Mouse (Mus musculus): ENCODE measurements around the gene Fanci. TPM values are rescaled to one million over a fixed set of nuclear protein-coding genes. Genes with fewer than 3 reads are reported as not detected.
A peak's percentile ranks its signal among the peaks of the same experiment; 100 is the strongest.

The Fanci gene
- total RNA-seq (2021) = 1 to 10 TPM; 3.2 to 3.8 TPM
- long read RNA-seq, experiment 1, full-length matches to known transcripts = 5 of 8 reads
- long read RNA-seq, experiment 1, partial matches to known transcripts = 2 of 8 reads
- long read RNA-seq, experiment 1, other reads (novel, unspliced or antisense) = 1 of 8 reads
- long read RNA-seq, experiment 2, full-length matches to known transcripts = 2 of 4 reads
- long read RNA-seq, experiment 2, partial matches to known transcripts = 1 of 4 reads
- long read RNA-seq, experiment 2, other reads (novel, unspliced or antisense) = 1 of 4 reads

DNA sequence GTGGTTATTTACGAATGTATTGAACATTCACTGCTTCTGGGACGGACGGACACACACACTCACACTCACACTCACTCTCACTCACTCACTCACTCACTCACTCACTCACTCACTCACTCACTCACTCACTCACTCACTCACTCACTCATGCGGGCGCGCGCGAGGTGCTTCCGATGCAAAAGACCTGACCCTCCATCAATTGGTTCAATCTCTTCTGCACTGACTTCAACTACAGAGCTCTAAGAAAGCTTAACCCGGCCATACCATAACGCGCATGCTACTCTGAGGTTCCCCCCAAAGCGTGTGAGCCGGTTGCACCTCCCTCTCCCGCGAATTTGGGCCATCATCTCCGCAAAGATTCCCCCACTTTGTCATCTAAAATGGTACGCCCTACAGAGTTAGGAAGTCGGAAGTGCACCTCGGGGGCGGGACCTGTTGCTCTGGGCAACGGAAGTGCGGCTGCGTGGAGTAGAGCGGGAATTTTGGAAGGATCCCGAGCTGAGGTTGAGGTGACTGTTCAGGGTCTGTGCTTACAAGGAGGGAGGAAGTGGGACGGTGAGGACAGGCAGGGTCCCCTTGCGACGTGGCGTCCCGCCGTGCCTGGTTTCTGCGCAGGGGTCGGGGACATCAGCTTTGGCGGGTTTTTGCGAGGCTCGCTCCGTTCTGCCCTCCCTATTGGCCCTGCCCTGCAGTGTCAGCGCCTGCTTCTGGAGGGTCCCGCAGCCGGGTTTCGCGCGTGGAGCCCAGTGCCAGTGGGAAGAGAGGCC, at the start of gene Fanci:
Gene Fanci, plus strand, starts transcription at position 47 of the 767 bp plus-strand sequence.
- peak; percentile 91 to 96 for DNase-seq (ENCODE audit: low spot score in 2 of 2)

DNA sequence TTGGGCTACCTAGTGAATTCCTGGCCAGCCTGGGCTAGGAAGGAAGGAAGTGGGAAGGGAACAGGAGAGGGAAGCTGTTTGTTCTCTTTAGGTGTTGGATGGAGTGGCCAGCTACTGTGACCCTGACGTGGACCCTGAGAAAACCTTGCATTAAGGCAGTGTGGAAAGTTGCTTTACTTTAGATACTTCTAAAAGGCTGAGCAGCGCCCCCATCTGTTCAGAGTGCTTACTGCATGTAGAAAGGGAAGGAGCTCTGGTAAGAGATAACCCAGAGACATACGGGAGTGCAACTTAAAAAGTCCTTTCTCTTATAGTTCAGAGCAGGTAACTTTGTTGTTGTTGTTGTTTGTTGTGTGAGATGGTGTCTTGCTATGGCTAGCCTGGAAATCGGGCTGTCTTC, 45.8 kb upstream of the Fanci start:
- DNase-seq (ENCODE audit: low spot score in 2 of 2) = peak in 1 of 2 experiments; percentile 64

DNA sequence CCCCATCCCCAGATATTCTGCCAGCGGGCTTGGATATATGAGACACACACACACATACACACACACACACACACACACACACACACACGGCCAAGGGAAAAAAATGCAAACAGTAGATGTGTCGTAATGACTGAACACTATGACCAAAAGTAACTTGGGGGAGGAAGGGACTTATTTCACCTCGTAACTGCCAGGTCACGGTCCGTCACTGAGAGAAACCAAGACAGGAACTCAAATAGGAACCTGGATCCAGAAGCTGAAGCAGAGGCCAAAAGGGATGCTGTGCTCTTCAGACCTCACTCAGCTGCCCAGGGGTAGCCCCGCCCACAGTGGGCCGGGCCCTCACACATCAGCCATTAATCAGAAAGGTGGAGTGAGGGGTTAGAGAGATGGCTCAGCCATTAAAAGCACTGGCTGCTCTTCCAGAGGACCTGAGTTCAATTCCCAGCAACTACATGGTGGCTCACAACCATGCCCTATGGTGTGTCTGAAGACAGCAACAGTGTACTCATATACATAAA, 45.1 kb upstream of the Fanci start:
- no peak for DNase-seq (ENCODE audit: low spot score in 2 of 2)

DNA sequence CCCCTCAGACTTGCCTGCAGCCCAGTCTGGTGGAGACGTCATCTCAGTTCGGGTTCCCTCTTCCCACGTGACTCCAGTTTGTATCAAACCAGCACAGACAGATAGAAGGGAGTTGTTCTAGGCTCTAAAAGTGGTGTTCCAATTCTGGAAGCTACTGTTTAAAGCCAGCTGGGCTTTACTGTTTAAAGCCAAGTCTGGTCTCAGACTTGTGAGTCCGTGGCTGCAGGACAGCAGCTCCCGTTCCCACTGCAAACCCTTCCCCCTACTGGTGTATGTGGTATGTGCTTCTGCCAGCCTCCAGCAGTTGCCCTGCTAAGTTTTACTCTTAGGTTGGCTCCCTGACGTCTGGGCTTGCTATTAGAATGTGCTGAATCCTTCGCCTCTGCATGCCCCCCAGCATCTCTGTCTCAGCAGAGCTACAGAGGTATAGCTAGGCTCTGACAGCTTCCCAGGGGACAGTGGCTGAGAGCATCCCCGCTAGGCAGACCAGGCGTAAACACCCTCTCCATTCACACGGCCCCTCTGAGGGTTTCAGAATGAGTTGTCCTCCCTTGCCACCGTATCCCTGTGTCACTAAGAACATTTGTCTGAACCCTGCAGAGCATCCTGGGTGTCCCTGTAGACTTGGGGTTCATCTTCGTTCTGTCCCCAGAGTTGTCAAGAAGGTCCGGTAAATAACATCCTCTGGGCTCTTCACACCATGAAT, 44.5 kb upstream of the Fanci start:
- DNase-seq (ENCODE audit: low spot score in 2 of 2) = no peak

DNA sequence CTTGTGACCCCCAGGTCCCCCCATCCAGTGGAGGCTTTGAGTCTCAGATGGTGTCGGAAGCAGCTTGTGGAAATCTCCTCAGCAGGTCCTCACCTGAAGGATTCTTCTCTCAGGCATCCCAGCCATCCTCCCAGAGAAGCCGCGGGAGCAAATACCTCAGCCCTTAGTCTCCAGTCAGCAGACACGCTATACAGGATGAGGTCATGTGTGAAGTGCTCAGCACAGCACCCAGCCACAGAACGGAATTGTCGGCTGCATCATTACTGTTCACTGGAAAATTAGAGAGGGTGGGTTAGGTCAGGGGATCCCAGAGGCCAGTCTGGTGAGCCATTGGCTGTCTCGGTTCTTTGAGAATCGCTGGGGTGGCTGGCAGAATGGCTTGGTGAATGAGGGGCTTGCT, 42.9 kb upstream of the Fanci start:
- DNase-seq (ENCODE audit: low spot score in 2 of 2) = no peak

DNA sequence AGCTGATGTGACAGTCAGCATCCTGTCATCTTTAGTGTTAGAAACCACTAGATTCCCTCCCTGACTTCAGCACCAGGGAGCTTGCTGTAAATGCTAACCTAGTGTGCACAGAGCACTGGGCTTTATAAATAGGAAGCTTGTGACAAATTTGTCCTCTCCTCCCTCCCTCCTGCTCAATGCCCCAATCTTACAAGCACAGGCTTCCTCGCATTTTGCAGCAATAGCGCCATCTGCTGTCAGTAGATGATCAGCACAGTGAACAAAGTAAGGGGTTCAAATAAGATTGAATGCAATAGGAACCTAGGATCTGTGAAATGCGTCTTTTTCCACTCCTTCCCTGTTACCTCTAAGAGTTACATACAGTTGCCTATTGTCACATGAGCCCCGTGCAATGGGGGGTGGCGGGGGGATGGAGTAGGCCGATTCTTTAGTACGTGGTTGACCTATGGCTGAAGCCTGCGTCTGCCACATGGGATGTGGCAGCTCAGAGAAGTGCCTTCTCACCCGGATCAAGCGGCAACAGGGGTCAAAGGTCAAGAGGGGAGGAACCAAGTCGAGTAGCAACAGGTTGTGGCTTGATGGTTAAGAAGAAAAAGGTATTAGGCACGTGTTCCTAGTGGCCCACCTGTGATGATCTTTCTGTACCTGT, 41.9 kb upstream of the Fanci start:
- DNase-seq (ENCODE audit: low spot score in 2 of 2) = peak; percentile 52 to 68

DNA sequence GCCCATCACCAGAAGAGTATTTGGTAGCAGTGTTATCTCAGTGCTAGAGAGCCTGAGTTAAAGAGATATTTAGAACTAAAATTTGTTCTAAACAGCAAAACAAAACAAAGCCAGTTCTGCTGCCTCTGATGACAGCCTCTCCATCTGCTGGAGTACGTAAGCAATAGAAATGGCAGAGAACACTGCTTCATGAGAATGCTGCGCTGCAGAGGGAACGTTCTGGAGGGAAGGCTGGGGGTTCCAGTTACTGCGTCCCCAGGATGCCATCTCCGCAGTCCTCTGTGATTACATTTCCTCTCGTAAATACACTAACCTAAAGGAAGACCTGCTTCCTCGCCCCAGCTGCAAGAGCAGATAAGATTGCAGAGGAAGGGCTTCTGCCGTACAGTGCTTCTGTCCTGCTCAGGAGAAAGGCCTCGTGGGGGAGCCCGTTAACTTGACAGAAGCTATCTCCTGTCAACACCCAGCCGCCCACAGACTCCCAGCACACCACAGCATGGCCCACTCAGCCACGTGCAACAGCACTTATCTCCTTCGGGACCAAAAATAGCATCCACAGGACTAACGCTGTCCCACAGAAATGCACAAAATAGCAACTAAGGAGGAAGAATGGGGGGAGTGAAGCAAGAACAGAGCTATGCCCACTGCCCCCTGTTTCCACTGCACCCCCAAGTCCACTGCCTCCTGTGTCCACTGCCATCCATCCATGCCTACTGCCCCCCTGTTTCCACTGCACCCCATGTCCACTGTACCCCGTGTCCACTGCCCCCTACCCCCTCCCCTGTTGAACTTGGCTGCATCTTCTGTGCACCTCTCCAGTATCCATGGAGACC, 33.2 kb upstream of the Fanci start:
- DNase-seq (ENCODE audit: low spot score in 2 of 2) = no peak

DNA sequence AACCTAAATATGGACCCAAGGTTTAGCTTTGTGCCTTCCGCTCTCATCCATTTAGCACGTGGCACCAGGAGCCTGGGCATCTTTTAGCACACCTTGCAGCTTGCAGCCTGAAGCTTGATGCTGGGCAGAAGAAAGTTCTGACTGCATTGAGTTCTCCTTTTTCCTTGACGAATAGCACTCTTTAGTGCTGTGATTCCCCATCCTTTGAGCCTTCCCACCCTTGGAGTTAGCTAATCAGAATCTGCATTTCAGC, 32.6 kb upstream of the Fanci start:
- DNase-seq (ENCODE audit: low spot score in 2 of 2) = no peak

DNA sequence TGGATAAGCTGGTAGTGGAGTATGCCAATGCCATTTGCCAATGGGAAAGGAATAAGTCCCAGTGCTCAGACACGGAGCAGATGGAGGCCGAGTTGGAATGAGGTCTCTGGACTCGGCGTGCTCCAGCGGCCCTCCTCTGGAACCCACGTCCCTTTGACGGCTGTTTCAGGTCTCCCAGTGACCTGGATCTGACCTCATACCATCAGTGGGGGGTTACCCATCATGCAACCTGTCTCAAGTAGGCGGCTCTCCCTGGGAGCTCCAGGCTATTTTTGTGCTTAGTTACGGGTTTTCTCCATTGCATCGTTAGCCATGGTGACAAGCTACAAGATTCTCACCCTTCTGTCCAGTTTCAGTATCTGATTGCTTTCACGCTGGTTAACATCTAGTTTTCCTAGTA, 31.7 kb upstream of the Fanci start:
- DNase-seq (ENCODE audit: low spot score in 2 of 2) = no peak

DNA sequence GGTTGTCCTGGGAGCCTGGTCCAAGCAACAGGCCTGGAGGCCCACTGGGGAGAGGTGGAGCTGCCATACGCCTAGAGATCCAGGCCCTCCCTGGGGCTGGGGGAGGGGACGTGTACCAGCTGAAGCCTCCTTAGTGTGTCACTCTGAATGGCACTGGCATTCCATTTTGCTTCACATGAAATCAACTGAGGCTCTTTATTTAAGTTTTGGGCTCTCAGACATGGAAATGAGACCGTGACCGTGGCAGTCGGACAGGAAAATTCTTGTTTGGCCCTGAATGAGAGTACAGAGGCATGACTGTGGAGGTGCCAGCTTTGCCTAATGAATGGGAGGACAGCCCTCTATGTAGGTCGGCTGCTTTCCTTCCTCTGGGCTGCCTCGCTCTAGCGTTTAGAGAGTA, 29.5 kb upstream of the Fanci start:
- no peak for DNase-seq (ENCODE audit: low spot score in 2 of 2)

DNA sequence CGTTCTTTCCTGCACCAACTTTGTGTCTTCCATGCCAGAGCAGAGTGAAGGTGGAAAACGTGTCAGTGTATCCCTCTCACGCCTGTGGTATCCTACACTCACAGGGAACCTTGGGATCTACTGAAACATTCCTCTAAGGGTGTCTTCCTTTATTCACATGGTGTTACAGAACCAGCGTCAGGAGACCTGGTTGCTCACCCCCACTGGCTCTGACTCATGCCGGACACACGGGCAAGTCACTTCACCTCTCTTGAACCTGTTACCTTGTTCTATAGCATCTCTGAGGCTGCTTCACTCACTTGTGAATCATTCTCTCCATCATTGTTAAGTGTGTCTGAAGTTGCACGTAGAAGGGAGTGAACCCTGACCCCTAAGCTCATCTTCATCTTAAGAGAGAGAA, 28.9 kb upstream of the Fanci start:
- no peak for DNase-seq (ENCODE audit: low spot score in 2 of 2)

DNA sequence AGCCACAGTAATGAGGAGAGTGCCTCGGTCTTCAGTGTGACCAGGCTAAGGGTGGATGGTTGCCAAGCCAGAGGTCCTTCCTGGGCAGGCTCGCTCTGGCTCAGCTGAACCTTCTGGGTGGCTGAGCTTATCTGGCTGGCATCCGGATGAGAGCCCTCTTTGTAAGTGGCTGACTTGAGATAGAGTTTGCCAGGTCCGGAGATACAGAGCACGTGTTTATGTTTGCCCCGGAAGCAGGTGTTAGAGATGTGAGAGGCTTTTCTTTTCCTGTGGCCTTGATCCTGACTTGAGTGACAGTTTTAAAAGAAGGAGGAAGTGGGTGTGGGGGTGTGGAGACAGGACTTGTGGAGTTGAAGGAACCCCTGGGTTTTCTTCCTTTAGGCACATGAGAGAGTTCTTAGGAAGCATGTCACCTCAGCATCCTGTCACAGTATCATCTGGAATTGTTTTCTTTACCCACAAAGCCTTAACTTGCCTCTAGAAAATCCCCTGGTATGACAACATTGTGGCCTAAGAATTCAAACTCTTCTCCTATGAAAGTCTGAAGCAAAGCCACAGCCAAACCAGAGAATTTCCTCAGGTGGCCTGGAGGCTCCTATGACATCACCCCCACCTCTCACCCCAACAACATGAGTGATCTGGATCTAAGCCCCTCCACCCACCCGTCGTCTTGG, 28.2 kb upstream of the Fanci start:
- DNase-seq (ENCODE audit: low spot score in 2 of 2) = no peak

DNA sequence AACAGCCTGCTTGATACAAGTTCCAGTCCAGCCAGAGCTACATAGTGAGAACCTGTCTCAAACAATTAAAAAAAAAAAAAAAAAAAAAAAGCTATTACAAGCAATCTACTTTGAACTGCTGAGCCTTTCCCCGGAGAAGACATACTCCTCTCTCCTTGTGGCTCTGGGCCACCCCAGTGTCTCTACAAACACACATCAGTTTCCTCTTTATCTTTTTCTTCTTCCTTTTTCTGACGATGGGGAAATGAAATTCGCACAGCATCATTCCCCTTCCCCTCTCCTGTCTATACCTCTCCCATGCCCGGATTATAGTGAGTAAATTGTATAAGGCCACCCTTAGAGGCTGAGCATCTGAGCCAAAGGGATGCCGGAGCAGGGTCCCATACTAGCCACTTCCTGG, 23.1 kb upstream of the Fanci start:
- no peak for DNase-seq (ENCODE audit: low spot score in 2 of 2)

DNA sequence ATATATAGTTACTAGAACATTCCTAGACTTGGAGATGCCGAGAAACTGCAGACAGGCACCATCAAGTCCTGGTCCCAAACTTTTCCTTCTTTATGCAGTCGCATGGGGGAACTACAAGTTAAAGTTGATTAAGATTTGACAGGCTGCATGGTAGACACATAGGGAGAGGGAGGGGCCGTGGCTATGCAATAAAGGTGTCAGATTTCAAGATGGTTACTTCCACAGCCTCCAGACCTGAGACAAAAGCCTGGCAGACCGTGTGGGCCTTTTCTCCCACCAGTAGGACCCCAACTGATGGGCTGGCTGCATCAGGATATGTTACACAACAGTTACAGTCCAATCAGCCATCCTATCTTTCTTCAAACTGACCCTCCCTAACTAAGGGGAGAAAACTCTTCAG, 22.3 kb upstream of the Fanci start:
- no peak for DNase-seq (ENCODE audit: low spot score in 2 of 2)

DNA sequence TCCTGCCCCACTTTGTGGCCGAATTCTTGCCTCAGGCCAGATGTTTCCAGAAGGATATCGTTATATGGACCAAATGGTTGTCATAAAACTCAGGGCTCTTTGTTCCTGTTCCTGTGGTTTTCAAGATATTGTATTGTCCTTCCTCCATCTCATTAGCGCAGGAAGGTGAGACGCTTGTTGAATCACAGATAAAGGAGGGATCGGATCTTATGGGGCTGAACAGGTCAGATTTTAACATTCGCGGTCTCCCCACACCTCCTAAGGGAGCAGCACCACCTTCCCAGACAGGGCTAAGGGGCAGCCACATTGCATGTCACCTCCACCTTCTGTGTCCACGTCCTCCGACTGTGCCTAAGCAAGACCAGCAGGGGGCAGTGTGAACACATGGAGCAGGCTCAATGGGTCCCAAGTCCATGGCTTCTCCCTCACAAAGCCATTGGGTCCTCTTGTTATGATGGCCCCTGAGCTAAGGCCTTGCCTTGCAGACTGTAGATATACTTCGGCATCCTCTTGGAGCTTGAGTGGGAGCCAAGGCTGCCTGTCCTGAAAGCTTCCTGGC, 20.3 kb upstream of the Fanci start:
- DNase-seq (ENCODE audit: low spot score in 2 of 2) = peak; percentile 31 to 68

DNA sequence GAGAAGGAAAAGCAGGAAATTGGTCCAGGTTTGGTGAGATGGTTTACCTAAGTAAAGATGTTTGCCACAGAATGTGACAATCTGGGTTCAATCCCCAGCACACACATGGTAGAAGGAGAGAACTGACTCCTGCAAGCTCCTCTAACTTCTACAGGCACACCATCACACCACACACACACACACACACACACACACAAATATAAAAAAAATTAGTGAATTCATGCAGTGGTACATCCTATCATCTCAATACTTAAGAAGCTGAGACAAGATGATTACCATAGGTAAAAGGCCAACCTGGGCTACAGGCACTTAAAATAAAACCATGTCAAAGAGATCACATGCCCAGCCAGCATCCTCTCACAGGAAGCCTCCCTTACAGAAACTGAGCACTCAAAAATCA, 17.7 kb upstream of the Fanci start:
- DNase-seq (ENCODE audit: low spot score in 2 of 2) = no peak

DNA sequence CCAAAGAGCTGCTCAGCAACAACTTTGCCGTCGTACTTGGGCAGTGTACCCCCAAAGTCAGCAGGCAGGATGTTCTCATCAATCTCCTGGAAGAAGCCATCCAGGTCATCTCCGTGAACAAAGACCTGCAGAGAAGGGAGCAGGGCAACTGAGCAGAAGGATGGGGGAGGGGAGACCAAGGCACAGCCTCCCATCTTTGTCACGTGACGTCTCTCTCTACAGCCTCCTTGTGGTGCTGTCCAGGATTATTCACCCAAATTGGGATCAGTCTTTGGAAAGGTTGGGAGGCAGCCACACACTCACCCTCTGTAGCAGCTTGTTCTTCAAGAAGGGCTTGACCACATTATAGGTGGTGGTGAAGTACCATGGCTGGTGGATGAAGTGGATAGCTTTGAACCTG, 16.1 kb upstream of the Fanci start:
- no peak for DNase-seq (ENCODE audit: low spot score in 2 of 2)

DNA sequence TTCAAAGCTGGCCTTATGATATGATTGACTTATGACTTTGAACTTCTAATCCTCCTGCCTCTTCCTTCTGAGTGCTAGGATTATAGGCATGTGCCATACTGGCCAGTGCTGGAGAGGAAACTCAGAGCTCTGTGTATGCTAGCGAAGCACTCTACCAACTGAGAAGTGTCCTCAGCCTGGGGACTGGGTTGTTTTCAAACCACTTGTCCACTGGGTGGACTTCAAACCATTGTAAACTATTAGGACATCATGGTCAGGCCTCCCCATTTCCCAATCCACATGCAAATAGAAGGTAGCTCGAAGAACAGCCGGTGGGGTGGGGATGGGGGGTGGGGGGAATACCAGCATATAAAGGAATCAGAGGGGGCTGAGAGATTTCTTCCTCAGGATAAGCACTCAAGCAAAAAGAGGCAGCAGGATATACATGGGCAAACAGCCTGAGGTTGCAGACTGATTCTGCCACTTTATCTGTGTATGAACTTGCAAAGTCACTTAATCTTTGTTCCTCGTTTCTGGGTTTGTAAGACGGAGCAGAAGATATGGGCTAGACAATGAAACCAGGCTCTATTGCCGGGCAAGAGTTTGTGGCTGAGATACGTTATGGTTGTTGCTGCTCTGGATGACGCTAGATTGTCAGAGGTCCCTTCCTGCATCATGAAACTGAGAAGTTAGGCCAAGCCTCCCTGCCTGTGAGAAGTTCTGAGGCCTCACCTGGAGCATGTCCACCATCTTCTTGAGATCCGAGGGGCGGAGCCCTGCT, 15.0 kb upstream of the Fanci start:
- DNase-seq (ENCODE audit: low spot score in 2 of 2) = no peak

DNA sequence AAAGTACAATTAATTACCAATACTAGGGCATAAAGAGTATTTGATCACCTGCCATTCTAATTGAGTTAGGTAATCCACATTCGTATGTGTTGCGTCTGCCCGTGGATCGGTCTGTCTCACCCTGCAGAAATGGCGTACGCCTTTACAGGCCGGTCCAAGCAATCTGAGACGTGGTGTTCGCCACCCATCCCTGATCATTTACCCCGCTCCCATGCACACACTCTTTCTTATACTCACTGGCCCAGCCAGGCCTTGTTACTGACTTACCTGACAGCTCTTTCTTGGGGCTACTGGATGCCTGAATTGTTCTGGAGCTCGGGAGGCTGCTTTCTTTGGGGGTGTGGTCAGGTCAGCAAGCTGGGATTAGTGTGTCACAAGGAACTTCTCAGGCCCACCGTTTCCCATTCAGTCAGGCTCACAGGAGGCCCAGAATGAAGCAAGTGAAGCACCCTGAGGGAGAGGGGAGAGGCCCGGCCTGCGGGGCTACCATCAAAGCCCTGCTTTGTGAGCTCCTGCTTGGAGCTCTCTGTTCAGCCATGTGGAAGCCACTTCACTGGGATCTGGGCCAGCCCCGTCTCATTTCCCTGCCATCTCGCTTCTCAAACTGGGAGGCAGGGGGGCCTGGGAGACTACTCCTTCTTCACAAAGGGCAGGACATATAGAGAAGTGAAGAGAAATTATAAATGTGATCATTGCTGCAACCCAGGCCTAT, 5.2 kb upstream of the Fanci start, which contains the start of gene Rlbp1:
Gene Rlbp1, minus strand, starts transcription at position 627 of the 712 bp plus-strand sequence.
- DNase-seq (ENCODE audit: low spot score in 2 of 2) = no peak

Data from gastrocnemius, postnatal 4 days (tissue).